In genomic region chr1:62181638-62182037, GRCm38 (mm10) we compare ENCODE assay signal across 11 mouse cellular contexts.
DNase-seq lines count a peak whose midpoint lies in the region; ATAC-seq and TF ChIP-seq lines count a peak whose summit lies in the region.
"Had no signal": no experiment of that assay in that cellular context is flagged by ENCODE, and none has a peak within 500 bp of the region (broad histone marks: within the 10 kb centered on the region; RNA-seq: fewer than 3 reads in every experiment).

No protein-coding gene starts in this region.

- H3K4me1 ChIP-seq in midbrain, embryonic 10.5 days, result peaks cover 23% of the 10 kb centered on the region
- H3K4me1 ChIP-seq in midbrain, postnatal 0 days (ENCODE audit: insufficient read depth, low read length), result no peaks in the 10 kb centered on the region
- H3K4me1 ChIP-seq in forebrain, embryonic 10.5 days, result peaks cover 22% of the 10 kb centered on the region
- H3K4me1 ChIP-seq: megakaryocyte, embryonic 14.5 days had no signal

- H3K4me3 ChIP-seq in midbrain, embryonic 10.5 days, result no peak overlapping the region
- no peak overlapping the region for H3K4me3 ChIP-seq in midbrain, postnatal 0 days (ENCODE audit: low read depth, low read length)
- no peak overlapping the region for H3K4me3 ChIP-seq in forebrain, embryonic 10.5 days
- H3K4me3 ChIP-seq: hindbrain, embryonic 13.5 days; megakaryocyte, embryonic 14.5 days had no signal

- H3K36me3 ChIP-seq in midbrain, embryonic 10.5 days, result no peaks in the 10 kb centered on the region
- H3K36me3 ChIP-seq in midbrain, postnatal 0 days (ENCODE audit: insufficient read depth, low read length), result no peaks in the 10 kb centered on the region
- no peaks in the 10 kb centered on the region for H3K36me3 ChIP-seq in forebrain, embryonic 10.5 days (replicated peaks)
- H3K36me3 ChIP-seq: hindbrain, embryonic 13.5 days had no signal

- H3K9me3 ChIP-seq in midbrain, embryonic 10.5 days (replicated peaks), result peaks cover 2% of the 10 kb centered on the region; the same call in 1 of the 2 replicates
- H3K9me3 ChIP-seq in midbrain, postnatal 0 days (ENCODE audit: low read length), result no peaks in the 10 kb centered on the region
- no peaks in the 10 kb centered on the region for H3K9me3 ChIP-seq in forebrain, embryonic 10.5 days
- H3K9me3 ChIP-seq: hindbrain, embryonic 13.5 days; megakaryocyte, embryonic 14.5 days had no signal

- intact Hi-C loops in heart, postnatal 10 days (cut with DNase I), result loop anchor here (5.0 to 10.0 kb wide), 2 partner anchors 521 to 1037 kb away; partner anchors contain the start of gene Nrp2

- ATAC-seq in midbrain, postnatal 0 days (ENCODE audit: low FRiP score), result no peak
- ATAC-seq in granulocyte monocyte progenitor cell, adult 5-6 weeks (replicated peaks; ENCODE audit: poor library complexity, severe bottlenecking), result no peak
- ATAC-seq: Patski had no signal

- peak; percentile 42 for DNase-seq in midbrain, embryonic 10.5 days (ENCODE audit: low spot score)
- DNase-seq in midbrain, postnatal 0 days (ENCODE audit: low spot score), result no peak
- peak; percentile 63 for DNase-seq in embryo, embryonic 10.5 days (ENCODE audit: low spot score)
- DNase-seq in heart, postnatal 10 days, result peak; percentile 28 to 34
- DNase-seq in retina, postnatal 1 day, result peak; percentile 3
- DNase-seq in forebrain, embryonic 10.5 days (ENCODE audit: extremely low spot score, low spot score), result no peak
- DNase-seq: cerebellum, adult 8-10 months had no signal

- peak overlapping the region; percentile 46 for H3K27ac ChIP-seq in midbrain, embryonic 10.5 days (replicated peaks)
- no peak overlapping the region for H3K27ac ChIP-seq in midbrain, postnatal 0 days (ENCODE audit: low read depth, low read length)
- no peak overlapping the region for H3K27ac ChIP-seq in forebrain, embryonic 10.5 days
- H3K27ac ChIP-seq: hindbrain, embryonic 13.5 days had no signal

- TF ChIP-seq CTCF in midbrain, postnatal 0 days (IDR thresholded peaks at IDR 0.05), result no peak

- 6% methylated on average over 5 of the region's 5 CpGs for WGBS in midbrain, embryonic 10.5 days
- WGBS in midbrain, postnatal 0 days, result 7% methylated on average over 5 of the region's 5 CpGs
- WGBS in forebrain, embryonic 10.5 days, result 18% methylated on average over 5 of the region's 5 CpGs

- no peak overlapping the region for H3K9ac ChIP-seq in midbrain, postnatal 0 days (replicated peaks; ENCODE audit: low read length, poor library complexity, severe bottlenecking)
- H3K9ac ChIP-seq: hindbrain, embryonic 13.5 days had no signal

- H3K27me3 ChIP-seq in midbrain, embryonic 10.5 days (ENCODE audit: low read depth, poor library complexity, severe bottlenecking), result no peaks in the 10 kb centered on the region
- H3K27me3 ChIP-seq in midbrain, postnatal 0 days (ENCODE audit: insufficient read depth, low read length), result no peaks in the 10 kb centered on the region
- no peaks in the 10 kb centered on the region; the same call in 1 of the 2 replicates for H3K27me3 ChIP-seq in forebrain, embryonic 10.5 days (ENCODE audit: poor library complexity, severe bottlenecking)
- H3K27me3 ChIP-seq: hindbrain, embryonic 13.5 days; megakaryocyte, embryonic 14.5 days; Patski had no signal

- no peak overlapping the region for H3K4me2 ChIP-seq in midbrain, postnatal 0 days (ENCODE audit: low read depth, low read length, poor library complexity, severe bottlenecking)
- H3K4me2 ChIP-seq: hindbrain, embryonic 13.5 days had no signal

Comparison
In these comparisons a context has a peak if more than half of its experiments do, and no peak if none do; other contexts are left out.
1. DNase-seq: peak in midbrain, embryonic 10.5 days (single experiment), embryo, embryonic 10.5 days (single experiment), heart, postnatal 10 days (2 of 2) and retina, postnatal 1 day (single experiment); none in midbrain, postnatal 0 days (single experiment) and forebrain, embryonic 10.5 days (single experiment).